Mouse (Mus musculus) left cerebral cortex, adult 11 months (tissue): ENCODE measurements around the gene Macc1.

Experiments used
- DNase-seq: peaks from one replicate; pipeline ENCODE4 v3.0.0; 2022; ENCODE audit warnings: low spot score

Macc1 gene

DNA sequence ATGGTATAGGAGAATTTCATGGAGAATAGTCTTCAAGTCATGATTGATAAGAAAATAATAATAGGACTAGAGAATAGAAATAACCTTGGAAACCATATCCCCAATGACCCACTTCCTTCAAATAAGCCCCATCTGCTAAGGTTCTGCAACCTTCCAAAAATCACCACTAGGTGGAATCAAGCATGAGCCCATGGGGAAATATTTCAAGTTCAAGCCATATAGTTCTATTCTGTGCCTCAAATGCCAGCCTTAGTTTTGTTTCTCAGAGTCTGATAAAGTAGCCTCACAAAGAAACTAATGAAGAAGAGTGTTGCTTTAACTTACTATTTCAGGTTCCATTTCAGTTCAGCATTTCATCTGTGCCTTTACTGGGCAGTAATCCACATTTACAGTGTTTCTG lies 197.1 kb downstream of the Macc1 start:
- DNase-seq: no peak
